Mouse (Mus musculus) stomach, embryonic 14.5 days (tissue): ENCODE measurements at regions not wholly inside any gene's neighbourhood (a gene's known extent, or its start where the extent isn't known, plus 50 kb on each side); places are given as distances from the start of the nearest gene placed in this dataset.

ENCODE experiments used
- ATAC-seq: fragments of 200-750 bp; cut with Nextera tagmentation; 2 replicates; pipeline ENCODE4 v1.8.0; 2017; ENCODE audit warnings: low read depth, moderate TSS enrichment; ENCODE audit not compliant: insufficient number of reproducible peaks, insufficient read depth, low FRiP score
- H3K27ac ChIP-seq: fragments of 300-500 bp; sonication (generic); 2 replicates; pipeline ENCODE4 v1.5.1; 2014; ENCODE audit warnings: mild to moderate bottlenecking, low read length, moderate library complexity, mixed read lengths
- H3K27me3 ChIP-seq: fragments of 300-500 bp; sonication (generic); 2 replicates; pipeline ENCODE4 v1.6.1; 2014; ENCODE audit warnings: low read length, control low read depth, mixed read lengths; ENCODE audit not compliant: control insufficient read depth, insufficient read depth
- H3K36me3 ChIP-seq: fragments of 300-500 bp; sonication (generic); 2 replicates; pipeline ENCODE4 v1.6.1; 2014; ENCODE audit warnings: mild to moderate bottlenecking, control low read depth, low read length, moderate library complexity, mixed read lengths; ENCODE audit not compliant: control insufficient read depth, insufficient read depth
- H3K4me1 ChIP-seq: fragments of 300-500 bp; sonication (generic); 2 replicates; pipeline ENCODE4 v1.6.1; 2014; ENCODE audit warnings: low read length, control low read depth, mixed read lengths; ENCODE audit not compliant: control insufficient read depth, insufficient read depth
- H3K4me2 ChIP-seq: fragments of 300-500 bp; sonication (generic); replicated peaks from 2 replicates; pipeline ENCODE4 v1.6.1; 2014; ENCODE audit warnings: low read depth, low read length, control low read depth
- H3K4me3 ChIP-seq: fragments of 300-500 bp; sonication (generic); 2 replicates; pipeline ENCODE4 v1.5.1; 2014; ENCODE audit warnings: low read depth, low read length, control low read depth
- H3K9ac ChIP-seq: fragments of 300-500 bp; sonication (generic); replicated peaks from 2 replicates; pipeline ENCODE4 v1.6.1; 2014; ENCODE audit warnings: low read depth, mild to moderate bottlenecking, control low read depth, low read length, moderate library complexity, mixed read lengths
- H3K9me3 ChIP-seq: fragments of 300-500 bp; sonication (generic); 2 replicates; pipeline ENCODE4 v1.6.1; 2016; ENCODE audit warnings: low read depth, low read length, control low read depth; ENCODE audit not compliant: control insufficient read depth
- WGBS: fragments of 180-500 bp; shearing (Covaris S2); extraction: QIAGEN DNeasy Blood & Tissue Kit; methylation state at CpG from one replicate; pipeline ENCODE4 v1.1.7; 2014; 5-methylcytosine and 5-hydroxymethylcytosine counted together

- Histone ChIP-seq H3K9me3 (no peaks in the 10 kb centered on the region), H3K4me3 (no peak overlapping the region), H3K27me3 (no peaks in the 10 kb centered on the region), H3K36me3 (no peaks in the 10 kb centered on the region), H3K27ac (no peak overlapping the region), H3K4me1 (no peaks in the 10 kb centered on the region), H3K4me2 (no peak overlapping the region), H3K9ac (no peak overlapping the region)
- ATAC-seq, result no peak
- WGBS, result 95% methylated on average over 13 of the region's 13 CpGs
These were observed 457.1 kb downstream of the Tmem38b start for GRCm38 (mm10) chr4:54282934-54283333.

- no peaks in the 10 kb centered on the region for H3K9me3 ChIP-seq
- H3K4me1 ChIP-seq, result no peaks in the 10 kb centered on the region
- no peak for ATAC-seq
- H3K27ac ChIP-seq, result no peak overlapping the region
- no peaks in the 10 kb centered on the region for H3K27me3 ChIP-seq
- H3K9ac ChIP-seq, result no peak overlapping the region
- H3K4me2 ChIP-seq, result no peak overlapping the region
- WGBS, result 65% methylated on average over 1 of the region's 1 CpGs
- H3K4me3 ChIP-seq, result no peak overlapping the region
- H3K36me3 ChIP-seq, result no peaks in the 10 kb centered on the region
These were observed 488.0 kb downstream of the Tmem38b start for GRCm38 (mm10) chr4:54313804-54314203.

GRCm38 (mm10) chr4:54324851-54325250 is 499.0 kb downstream of the Tmem38b start:
- H3K9me3 ChIP-seq, result no peaks in the 10 kb centered on the region
- no peaks in the 10 kb centered on the region for H3K27me3 ChIP-seq
- WGBS, result 57% methylated on average over 5 of the region's 5 CpGs
- no peak overlapping the region for H3K27ac ChIP-seq
- H3K4me1 ChIP-seq, result no peaks in the 10 kb centered on the region
- no peak for ATAC-seq
- no peak overlapping the region for H3K4me2 ChIP-seq
- H3K4me3 ChIP-seq, result no peak overlapping the region
- no peaks in the 10 kb centered on the region for H3K36me3 ChIP-seq
- no peak overlapping the region for H3K9ac ChIP-seq

- H3K27me3 ChIP-seq, result no peaks in the 10 kb centered on the region
- ATAC-seq, result no peak
- 0 out of 2 replicates have a peak, but pooled peaks cover 6% of the 10 kb centered on the region for H3K4me1 ChIP-seq
- H3K4me2 ChIP-seq, result no peak overlapping the region
- H3K9ac ChIP-seq, result no peak overlapping the region
- no peaks in the 10 kb centered on the region for H3K9me3 ChIP-seq
- 85% methylated on average over 5 of the region's 5 CpGs for WGBS
- no peak overlapping the region for H3K27ac ChIP-seq
- H3K4me3 ChIP-seq, result no peak overlapping the region
- no peaks in the 10 kb centered on the region for H3K36me3 ChIP-seq
These were observed 502.4 kb downstream of the Tmem38b start for GRCm38 (mm10) chr4:54328273-54328672.

GRCm38 (mm10) chr4:54328711-54329427 is 503.0 kb downstream of the Tmem38b start:
- Histone ChIP-seq H3K9me3 (no peaks in the 10 kb centered on the region), H3K4me2 (no peak overlapping the region), H3K4me3 (no peak overlapping the region), H3K4me1 (0 out of 2 replicates have a peak, but pooled peaks cover 6% of the 10 kb centered on the region), H3K27me3 (no peaks in the 10 kb centered on the region), H3K36me3 (no peaks in the 10 kb centered on the region), H3K27ac (no peak overlapping the region), H3K9ac (no peak overlapping the region)
- no peak for ATAC-seq
- 79% methylated on average over 17 of the region's 17 CpGs for WGBS

GRCm38 (mm10) chr4:54330686-54331085 is 504.8 kb downstream of the Tmem38b start:
- Histone ChIP-seq H3K4me1 (0 out of 2 replicates have a peak, but pooled peaks cover 6% of the 10 kb centered on the region), H3K4me2 (no peak overlapping the region), H3K9ac (no peak overlapping the region), H3K4me3 (no peak overlapping the region), H3K9me3 (no peaks in the 10 kb centered on the region), H3K27ac (no peak overlapping the region), H3K27me3 (no peaks in the 10 kb centered on the region), H3K36me3 (no peaks in the 10 kb centered on the region)
- ATAC-seq, result no peak
- 81% methylated on average over 3 of the region's 3 CpGs for WGBS

DNA sequence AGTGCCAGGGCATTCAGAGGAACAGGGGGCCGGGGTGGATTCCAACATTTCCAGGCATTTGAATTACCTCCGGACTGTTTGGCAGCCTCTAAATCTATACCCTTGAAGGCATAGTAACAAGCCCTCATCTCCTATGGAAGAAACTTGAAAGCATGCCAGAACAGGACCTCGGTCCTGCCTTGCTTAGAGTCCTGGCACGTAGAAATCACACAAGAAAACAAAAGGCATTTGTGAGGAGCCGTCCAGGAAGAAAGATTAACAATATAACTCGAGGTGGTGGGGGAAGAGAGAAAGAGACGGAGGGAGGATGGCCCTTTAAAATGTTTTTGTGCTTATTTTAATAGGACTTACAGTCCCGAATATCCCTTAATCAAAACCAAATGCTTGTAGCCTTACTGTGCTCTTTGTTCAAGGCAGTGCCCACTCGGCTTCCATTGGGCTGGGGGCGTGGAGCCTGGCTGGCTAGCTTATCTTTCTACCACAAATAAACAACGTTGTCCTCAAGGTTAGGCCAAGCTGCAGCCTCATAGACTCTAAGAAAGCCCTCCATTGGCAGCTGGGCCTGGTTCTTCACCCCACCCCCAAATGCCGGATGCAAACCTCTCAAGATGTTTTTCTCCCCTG is 505.9 kb downstream of the Tmem38b start:
- Histone ChIP-seq H3K36me3 (no peaks in the 10 kb centered on the region), H3K9me3 (no peaks in the 10 kb centered on the region), H3K4me2 (no peak overlapping the region), H3K27ac (no peak overlapping the region), H3K27me3 (no peaks in the 10 kb centered on the region), H3K9ac (no peak overlapping the region), H3K4me1 (0 out of 2 replicates have a peak, but pooled peaks cover 6% of the 10 kb centered on the region), H3K4me3 (no peak overlapping the region)
- WGBS, result 31% methylated on average over 12 of the region's 12 CpGs
- ATAC-seq, result 0 out of 2 replicates have a peak, but pooled peaks have one; percentile 18

- ATAC-seq, result no peak
- no peaks in the 10 kb centered on the region for H3K27me3 ChIP-seq
- H3K4me1 ChIP-seq, result 0 out of 2 replicates have a peak, but pooled peaks cover 6% of the 10 kb centered on the region
- no peak overlapping the region for H3K4me3 ChIP-seq
- 71% methylated on average over 7 of the region's 7 CpGs for WGBS
- H3K27ac ChIP-seq, result no peak overlapping the region
- H3K9me3 ChIP-seq, result no peaks in the 10 kb centered on the region
- H3K36me3 ChIP-seq, result no peaks in the 10 kb centered on the region
- H3K4me2 ChIP-seq, result no peak overlapping the region
- no peak overlapping the region for H3K9ac ChIP-seq
These were observed 506.4 kb downstream of the Tmem38b start for GRCm38 (mm10) chr4:54332261-54332660.
